Mouse (Mus musculus): ENCODE data around the gene Abhd10. TPM values are rescaled to one million over a fixed set of nuclear protein-coding genes. Genes with fewer than 3 reads are reported as not detected.

Gene Abhd10
- total RNA-seq, 2 experiments from 2014 or later, result 9.2 to 10.2 TPM

- DNase-seq, result no peak
- intact Hi-C loops (cut with DNase I), result no loop called here
Observed at GRCm38 (mm10) chr16:45737880-45738279, 4.9 kb downstream of the Abhd10 start.

GRCm38 (mm10) chr16:45736724-45737123 is 6.0 kb downstream of the Abhd10 start:
- no peak for DNase-seq
- intact Hi-C loops (cut with DNase I), result no loop called here

DNA sequence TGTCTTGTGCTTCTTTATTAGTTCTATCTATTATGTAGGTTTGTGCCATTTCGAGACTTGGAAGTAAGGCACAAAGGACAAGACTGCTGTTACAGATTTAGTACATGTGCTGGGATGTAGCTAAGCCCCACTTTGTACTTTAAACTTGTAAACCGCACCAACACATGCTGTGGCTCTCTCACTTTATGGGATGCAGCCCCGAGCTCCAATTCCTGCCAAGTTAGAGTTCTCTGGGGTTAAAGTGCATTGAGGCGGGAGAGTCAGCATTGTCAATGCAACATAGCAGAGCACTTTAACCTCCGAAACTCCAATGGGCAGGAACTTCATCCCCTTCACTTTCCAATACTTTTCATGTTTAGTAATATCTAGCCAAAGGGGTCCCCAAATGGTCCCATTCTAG is 13.6 kb downstream of the Abhd10 start:
- no peak for DNase-seq
- intact Hi-C loops (cut with DNase I), result no loop called here

DNA sequence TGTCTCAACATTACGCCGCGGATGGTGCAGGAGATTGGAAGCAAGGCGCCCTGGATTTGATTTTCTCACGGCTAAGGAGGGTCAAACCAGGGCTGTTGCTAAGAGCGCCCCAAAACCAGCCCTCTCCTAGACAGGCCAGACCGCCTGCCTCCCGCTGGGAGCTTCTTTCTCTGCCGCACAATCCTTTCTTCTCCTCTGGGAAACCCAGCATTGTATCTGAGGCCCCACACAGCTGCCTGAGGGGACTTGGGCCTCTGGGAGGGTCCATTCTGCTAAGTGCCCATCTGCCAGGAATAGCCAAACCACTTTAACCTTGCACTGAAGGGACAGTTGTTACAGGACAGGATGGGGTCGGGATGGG is 18.0 kb downstream of the Abhd10 start:
- intact Hi-C loops (cut with DNase I), result no loop called here
- no peak for DNase-seq

DNA sequence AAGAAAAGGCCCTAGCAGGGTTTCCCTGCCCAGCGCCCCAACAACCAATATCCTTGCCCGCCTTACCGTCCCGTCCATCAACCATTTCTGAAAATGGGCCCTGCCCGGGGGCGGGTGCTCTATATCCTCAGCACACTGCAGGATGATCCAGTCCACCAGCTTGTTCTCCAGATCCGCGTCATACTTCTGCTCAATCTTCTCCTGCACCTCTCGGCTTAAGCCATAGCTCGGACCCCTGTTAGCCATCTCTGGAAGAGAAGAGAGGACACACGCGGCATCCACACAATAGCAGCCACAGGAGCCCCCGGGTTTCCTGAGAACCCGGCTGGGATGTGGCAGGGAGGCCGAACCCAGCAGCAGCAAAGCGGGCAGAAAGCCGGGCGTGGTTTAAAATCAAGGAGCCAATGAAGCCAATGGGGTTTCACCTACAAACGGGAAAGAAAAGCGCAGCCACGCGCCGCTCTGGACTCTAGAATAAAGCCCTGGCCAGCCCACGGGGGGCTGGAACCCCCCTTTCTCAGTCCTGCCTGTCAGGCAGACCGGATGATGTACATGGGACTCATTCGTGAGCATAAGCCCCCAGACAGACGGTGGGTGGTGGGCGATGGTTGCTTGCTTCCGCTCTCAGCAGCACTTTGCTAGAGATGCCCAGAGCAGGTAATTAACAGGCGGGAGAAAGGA is 18.6 kb downstream of the Abhd10 start, which contains the start of gene Tagln3:
Tagln3 (minus strand) TSS at position 548 of the 681 bp plus-strand sequence.
- intact Hi-C loops (cut with DNase I), result no loop called here
- no peak for DNase-seq

DNA sequence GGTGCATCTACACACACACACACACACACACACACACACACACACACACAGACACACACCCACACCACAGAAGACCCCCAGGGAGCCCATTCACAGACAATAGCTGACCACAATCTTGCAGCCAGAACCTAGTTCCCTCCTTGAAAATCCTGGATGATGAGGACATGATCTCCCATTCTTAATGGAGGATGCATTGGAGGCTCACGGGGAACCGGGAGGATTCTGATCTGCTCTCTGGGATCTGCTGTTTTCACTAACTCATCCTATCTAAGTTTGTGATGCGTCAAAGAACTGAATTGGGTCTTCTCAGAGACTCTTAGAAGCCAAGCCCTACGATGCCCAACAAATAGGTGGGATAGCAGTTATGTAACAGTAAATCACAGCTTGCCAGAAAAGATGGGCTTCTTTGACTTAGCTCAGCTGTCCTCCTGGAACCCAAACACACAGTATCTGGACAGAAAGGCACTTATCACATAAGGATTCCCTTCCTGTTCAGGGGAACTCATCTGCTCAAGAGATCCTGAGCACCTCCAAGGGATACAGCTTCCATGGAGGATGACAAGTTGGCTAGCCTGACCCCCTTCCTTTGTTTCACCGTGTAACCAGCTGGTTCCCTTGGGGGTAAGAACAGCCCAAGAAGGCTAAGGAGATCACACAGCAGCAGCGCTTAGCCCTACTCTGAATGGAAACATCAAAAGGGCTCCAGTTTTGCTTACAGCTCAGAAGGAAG is 19.4 kb downstream of the Abhd10 start:
- intact Hi-C loops (cut with DNase I), result no loop called here
- DNase-seq, result no peak

GRCm38 (mm10) chr16:45722460-45722951 is 20.2 kb downstream of the Abhd10 start:
- intact Hi-C loops (cut with DNase I), result no loop called here
- no peak for DNase-seq

DNA sequence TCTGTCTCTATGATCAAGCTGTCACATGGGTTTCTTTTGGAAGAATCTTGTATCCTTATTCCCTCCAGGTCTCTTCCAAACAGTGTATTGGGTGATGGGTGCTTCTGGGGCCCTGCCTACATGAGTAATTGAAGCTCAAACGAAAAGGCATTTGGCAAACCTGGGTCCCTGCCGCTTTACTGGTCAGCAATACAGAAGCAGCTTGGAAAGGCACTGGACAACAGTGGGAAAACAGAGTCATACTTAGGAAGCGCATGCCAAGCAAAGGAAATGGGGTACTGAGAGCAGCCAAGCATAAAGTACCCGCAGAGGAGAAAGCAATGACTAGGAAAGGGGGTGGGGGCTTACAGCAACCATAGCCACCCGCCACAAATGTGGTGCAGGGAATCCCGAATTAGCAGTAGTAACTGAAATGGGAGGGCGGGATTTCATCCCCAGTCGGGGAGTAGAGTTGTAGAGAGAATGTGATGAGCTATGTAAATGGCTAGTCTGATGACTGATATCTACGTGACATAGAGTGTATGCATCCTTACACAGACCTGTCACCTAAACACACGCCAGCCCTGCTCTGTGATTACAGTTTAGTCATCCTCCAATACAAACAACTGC is 22.6 kb downstream of the Abhd10 start:
- DNase-seq, result no peak
- intact Hi-C loops (cut with DNase I), result no loop called here

DNA sequence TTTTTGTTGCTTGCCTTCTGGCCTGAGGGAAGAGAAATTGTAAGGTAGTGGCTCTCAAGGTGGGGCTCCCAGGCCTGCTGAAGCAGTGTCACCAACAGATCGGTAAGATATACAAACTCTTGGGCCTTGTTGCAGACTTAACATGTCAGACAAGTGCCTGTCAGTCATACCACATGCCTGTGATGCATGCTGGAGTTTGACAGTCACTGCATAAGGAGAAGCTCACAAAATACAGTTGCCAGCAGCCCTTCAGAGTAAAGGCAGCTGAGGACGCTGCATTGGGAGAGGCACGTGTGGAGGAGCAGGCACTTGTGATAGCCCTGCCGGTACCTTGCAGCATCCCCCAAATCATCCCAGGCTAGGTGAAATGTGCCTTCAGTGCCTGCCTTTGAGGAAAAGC is 24.5 kb downstream of the Abhd10 start:
- no peak for DNase-seq
- intact Hi-C loops (cut with DNase I), result no loop called here

DNA sequence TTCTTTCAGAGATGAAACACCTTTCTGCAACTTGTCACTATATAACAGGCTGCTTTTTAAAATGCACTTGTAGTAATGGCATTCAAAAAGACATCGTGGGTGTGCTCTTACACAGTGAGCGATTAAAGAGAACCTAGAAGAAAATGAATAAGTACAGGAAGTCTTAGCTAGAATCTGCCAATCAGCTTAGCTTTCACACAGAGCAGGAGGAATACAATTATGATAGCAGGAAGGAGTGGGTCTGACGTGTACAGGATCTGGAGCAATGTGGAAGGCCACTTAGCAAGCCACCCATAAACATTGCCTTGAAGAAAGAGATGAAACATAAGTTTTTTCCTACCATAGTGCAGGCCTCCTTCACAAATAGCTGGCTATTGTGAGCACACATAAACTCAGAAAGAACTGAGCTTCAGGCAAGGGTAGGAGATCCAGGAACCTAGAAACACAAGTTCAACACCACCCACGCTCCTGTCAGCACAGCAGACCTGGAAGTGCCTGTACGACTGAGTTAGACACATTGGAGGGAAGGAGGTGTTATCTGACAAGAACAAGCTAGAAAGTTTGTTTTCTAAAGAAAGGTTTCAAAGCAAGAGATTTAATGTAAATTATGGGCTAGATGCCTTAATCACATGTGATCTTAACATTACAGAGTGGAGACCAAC is 28.1 kb downstream of the Abhd10 start:
- DNase-seq, result no peak
- intact Hi-C loops (cut with DNase I), result no loop called here

- DNase-seq, result no peak
- intact Hi-C loops (cut with DNase I), result no loop called here
Observed at GRCm38 (mm10) chr16:45713878-45714277, 28.9 kb downstream of the Abhd10 start.

GRCm38 (mm10) chr16:45713261-45713660 is 29.5 kb downstream of the Abhd10 start:
- DNase-seq, result no peak
- intact Hi-C loops (cut with DNase I), result no loop called here

GRCm38 (mm10) chr16:45711263-45711662 is 31.5 kb downstream of the Abhd10 start:
- intact Hi-C loops (cut with DNase I), result no loop called here
- DNase-seq, result no peak

DNA sequence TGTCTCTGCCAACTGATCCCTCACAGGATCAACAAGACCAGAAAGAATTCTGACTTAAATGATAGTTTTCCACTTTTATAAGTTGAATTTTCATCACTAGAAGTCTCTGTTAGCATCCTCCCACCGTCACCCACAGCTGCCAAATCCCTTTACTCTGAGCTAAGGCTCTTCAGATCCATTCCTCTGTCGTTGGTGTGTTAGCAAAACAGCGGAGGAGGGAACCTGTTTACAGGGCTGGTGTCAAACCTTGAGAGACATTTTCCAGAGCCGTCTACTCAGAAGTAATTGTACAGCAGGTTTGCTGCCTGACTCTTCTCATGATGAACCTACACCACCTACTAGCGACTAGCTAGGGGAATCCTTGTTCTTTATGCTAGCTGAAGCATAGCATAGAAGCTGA is 43.5 kb downstream of the Abhd10 start:
- intact Hi-C loops (cut with DNase I), result no loop called here
- DNase-seq, result no peak

DNA sequence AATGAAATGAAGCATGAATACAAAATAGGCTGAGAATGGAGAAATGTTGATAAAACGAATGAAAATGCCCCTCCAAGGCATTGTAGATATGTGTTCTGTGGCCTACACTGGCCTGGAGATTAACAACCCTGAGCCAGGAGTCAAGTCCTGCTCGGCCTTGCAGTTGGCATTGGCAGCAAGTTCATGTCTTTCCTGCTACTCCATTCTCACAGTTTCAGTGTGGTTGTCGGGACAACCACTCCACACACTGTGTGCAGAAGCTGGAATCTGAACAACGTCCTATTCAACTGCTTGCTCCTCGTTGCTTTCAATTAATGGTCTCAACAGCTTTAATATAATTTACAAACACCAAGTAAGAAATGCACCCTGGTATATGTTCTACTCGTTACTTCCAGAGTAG is 44.8 kb downstream of the Abhd10 start:
- intact Hi-C loops (cut with DNase I), result no loop called here
- DNase-seq, result no peak

DNA sequence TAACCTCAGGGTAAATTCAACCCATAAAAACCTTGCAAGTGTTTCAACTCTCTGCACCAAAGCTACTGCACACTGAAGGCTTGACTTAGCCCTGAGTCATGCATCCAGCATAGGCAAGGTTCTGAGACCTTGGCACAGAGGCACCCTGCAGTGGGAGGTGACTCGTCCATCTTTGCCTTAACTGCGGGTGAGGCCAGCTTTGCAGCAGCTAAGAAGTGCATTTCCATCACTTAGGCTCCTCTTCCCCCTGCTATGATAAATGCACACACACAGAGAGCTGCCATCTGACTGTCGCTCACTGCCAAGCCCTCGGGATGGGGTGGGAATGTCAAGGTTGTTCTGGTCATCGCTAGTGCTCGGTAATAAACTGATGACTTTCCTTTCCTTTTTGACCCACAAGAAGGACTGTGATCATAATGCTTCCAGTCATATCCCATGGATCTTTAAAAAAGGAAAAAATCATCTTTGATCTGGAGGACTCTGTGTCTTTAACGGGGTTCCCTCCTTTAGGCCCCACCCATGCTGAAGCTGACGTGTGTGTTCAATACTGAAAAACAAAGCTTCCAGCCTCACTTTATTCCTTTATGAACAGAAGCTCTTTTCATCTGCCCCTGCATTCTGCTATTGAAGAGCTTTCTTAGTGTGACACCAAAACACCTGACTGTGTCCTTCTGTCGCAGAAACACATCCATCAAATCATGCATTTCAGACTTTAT is 47.2 kb downstream of the Abhd10 start:
- intact Hi-C loops (cut with DNase I), result no loop called here

GRCm38 (mm10) chr16:45693558-45693957 is 49.2 kb downstream of the Abhd10 start, which contains the start of gene Tmprss7:
Gene Tmprss7 (minus strand): TSS chr16:45693658.
- intact Hi-C loops (cut with DNase I), result no loop called here
- no peak for DNase-seq

More for the DNA sequence above, 47.2 kb downstream of the Abhd10 start:
- no peak for DNase-seq

- intact Hi-C loops (cut with DNase I), result no loop called here
- no peak for DNase-seq
Observed at GRCm38 (mm10) chr16:45692851-45693250, 49.9 kb downstream of the Abhd10 start.

DNA sequence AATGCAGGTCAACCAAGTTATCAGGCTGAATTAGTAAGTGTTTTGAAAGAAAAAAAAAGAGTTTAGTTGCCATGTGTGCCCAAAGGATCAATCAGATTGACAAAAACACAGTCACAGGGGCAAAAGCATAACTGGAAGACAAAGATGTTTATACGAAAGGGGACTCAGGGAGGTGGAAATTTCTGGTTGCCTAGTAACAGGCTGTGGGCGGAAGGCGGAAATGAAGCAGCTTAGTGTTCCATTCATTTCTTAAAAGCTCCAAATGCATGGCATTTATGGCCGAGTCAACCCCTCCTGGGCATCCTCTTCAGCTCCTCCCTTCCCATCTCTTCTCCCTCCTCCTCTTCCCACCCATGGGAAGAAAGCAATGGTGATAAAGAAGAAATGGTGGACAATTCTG is 52.6 kb downstream of the Abhd10 start:
- intact Hi-C loops (cut with DNase I), result no loop called here
- no peak for DNase-seq

- no peak for DNase-seq
- intact Hi-C loops (cut with DNase I), result loop anchor here (10.0 kb wide), 2 partner anchors 278 to 758 kb away; no protein-coding TSS in a partner anchor
Observed at GRCm38 (mm10) chr16:45686833-45687232, 55.9 kb downstream of the Abhd10 start.

Data from gastrocnemius, postnatal 36 days (tissue).